Mouse (Mus musculus) thymus, adult 2 months (tissue): ENCODE results near the gene Rnf111. TPM values are rescaled to one million over a fixed set of nuclear protein-coding genes. Genes with fewer than 3 reads are reported as not detected.

ENCODE experiments used
- DNase-seq: peaks from one replicate; pipeline ENCODE4 v3.0.0; 2021
- H3K27ac ChIP-seq: fragments of 200-500 bp; 2 replicates; pipeline ENCODE4 v1.5.1; 2012; ENCODE audit warnings: low read length, control low read depth; ENCODE audit not compliant: control insufficient read depth, insufficient read depth
- H3K27me3 ChIP-seq: fragments of 200-500 bp; 2 replicates; pipeline ENCODE4 v1.6.1; 2012; ENCODE audit warnings: mild to moderate bottlenecking, low read length, moderate library complexity, mixed read lengths; ENCODE audit not compliant: control insufficient read depth, insufficient read depth
- H3K36me3 ChIP-seq: fragments of 200-500 bp; 2 replicates; pipeline ENCODE4 v1.6.1; 2012; ENCODE audit warnings: mild to moderate bottlenecking, low read length, moderate library complexity; ENCODE audit not compliant: control insufficient read depth, insufficient read depth
- H3K4me1 ChIP-seq: fragments of 200-500 bp; replicated peaks from 2 replicates; pipeline ENCODE4 v1.6.1; 2012; ENCODE audit warnings: low read length; ENCODE audit not compliant: control insufficient read depth, insufficient read depth
- H3K4me3 ChIP-seq: fragments of 200-500 bp; 2 replicates; pipeline ENCODE4 v1.5.1; 2012; ENCODE audit warnings: mild to moderate bottlenecking, low read length, control low read depth, moderate library complexity; ENCODE audit not compliant: control insufficient read depth, insufficient read depth
- CTCF ChIP-seq: fragments of 200-500 bp; IDR thresholded peaks from 2 replicates; pipeline ENCODE4 v1.5.1; 2012; ENCODE audit warnings: mild to moderate bottlenecking, control low read depth, low read length, moderate library complexity, borderline replicate concordance; ENCODE audit not compliant: control insufficient read depth, poor library complexity, insufficient read depth; ENCODE audit errors: extremely low read depth
- POLR2A ChIP-seq: fragments of 200-500 bp; IDR thresholded peaks from 2 replicates; pipeline ENCODE4 v1.6.1; 2012; ENCODE audit warnings: mild to moderate bottlenecking, low read length, control low read depth, moderate library complexity; ENCODE audit not compliant: control insufficient read depth, poor library complexity, insufficient read depth; ENCODE audit errors: extremely low read depth
- WGBS: fragments of 180-500 bp; shearing (Covaris S2); methylation state at CpG from one replicate; pipeline ENCODE4 v1.1.7; 2018; 5-methylcytosine and 5-hydroxymethylcytosine counted together
- polyA plus RNA-seq: library from polyadenylated mRNA; depleted of rRNA; stranded (reverse); fragments of >200 nt; gene quantifications from 2 replicates; pipeline ENCODE4 v1.2.3, GENCODE M21; 2012; rRNA removed

The Rnf111 gene
- polyA plus RNA-seq, 1 experiment = 94.5 TPM

DNA sequence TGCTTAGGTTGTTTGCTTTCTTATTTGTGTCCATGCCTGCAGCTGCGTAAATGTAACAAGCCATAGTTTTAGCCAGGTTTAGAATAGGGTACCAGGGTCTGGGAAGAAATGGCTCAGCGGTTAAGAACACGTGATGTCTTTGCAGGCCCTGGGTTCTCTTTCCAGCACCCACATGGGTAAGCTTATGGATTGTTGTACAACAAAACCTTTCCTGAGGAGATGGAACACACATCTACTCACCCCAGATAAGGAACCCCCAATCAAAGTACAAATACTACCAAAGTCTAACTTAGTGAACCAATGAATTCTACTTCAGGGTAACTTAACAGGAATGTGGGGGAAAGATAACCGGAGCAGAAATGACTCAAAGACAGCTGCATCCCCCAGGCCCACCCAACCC, 119.0 kb downstream of the Rnf111 start:
- TF ChIP-seq POLR2A (no peak), CTCF (no peak)
- Histone ChIP-seq H3K4me1 (no peaks in the 10 kb centered on the region; the same call in 1 of the 2 replicates), H3K4me3 (no peak overlapping the region), H3K36me3 (no peaks in the 10 kb centered on the region), H3K27ac (no peak overlapping the region), H3K27me3 (no peaks in the 10 kb centered on the region)
- 97% methylated on average over 4 of the region's 4 CpGs for WGBS
- DNase-seq = no peak

DNA sequence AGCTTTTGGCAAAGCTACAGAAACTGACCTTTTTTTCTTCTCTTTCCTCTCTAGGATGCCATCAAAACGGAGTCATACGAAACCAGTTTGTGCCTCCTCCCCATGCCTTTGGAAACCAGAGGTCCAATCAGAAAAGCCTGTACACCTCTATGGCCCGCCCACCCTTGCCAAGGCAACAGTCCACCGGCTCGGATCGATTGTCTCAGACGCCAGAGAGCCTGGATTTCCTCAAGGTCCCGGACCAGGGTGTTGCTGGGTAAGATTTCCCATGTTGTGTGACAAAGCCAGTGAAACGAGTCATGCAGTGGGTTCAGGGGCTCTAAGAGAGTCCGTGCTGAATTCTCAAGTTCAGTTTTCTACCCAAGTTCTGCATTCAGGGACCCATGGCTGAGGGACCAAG, 119.8 kb downstream of the Rnf111 start:
- H3K36me3 ChIP-seq = no peaks in the 10 kb centered on the region
- no peaks in the 10 kb centered on the region; the same call in 1 of the 2 replicates for H3K4me1 ChIP-seq
- whole genome bisulfite sequencing = 85% methylated on average over 10 of the region's 10 CpGs
- TF ChIP-seq CTCF = no peak
- no peak for TF ChIP-seq POLR2A
- no peak for DNase-seq
- H3K4me3 ChIP-seq = no peak overlapping the region
- no peaks in the 10 kb centered on the region for H3K27me3 ChIP-seq
- H3K27ac ChIP-seq = no peak overlapping the region

DNA sequence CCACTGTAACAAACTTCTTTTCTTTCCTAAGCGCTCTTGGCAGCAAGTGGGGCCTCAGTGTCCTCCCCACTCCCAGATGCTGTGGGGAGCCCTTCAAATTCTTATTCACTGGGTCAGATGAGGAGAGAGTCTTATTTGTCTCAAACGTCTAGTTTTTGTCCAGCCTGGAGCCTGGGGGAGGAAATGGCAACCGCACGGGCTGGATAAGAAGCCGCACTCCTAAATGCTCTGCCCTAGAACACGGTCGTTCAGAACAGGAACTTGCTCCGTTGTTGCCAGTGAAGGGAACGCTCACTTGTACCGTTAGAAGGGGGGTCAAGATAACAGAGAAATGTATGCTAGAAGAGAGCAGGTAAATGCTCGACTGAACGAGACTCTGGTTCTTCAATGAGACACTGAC, 121.4 kb downstream of the Rnf111 start:
- WGBS = 36% methylated on average over 12 of the region's 12 CpGs
- no peak for DNase-seq
- no peaks in the 10 kb centered on the region for H3K27me3 ChIP-seq
- no peak overlapping the region for H3K4me3 ChIP-seq
- TF ChIP-seq POLR2A (no peak), CTCF (no peak)
- H3K36me3 ChIP-seq = no peaks in the 10 kb centered on the region
- H3K4me1 ChIP-seq = no peaks in the 10 kb centered on the region; the same call in 1 of the 2 replicates
- H3K27ac ChIP-seq = no peak overlapping the region

DNA sequence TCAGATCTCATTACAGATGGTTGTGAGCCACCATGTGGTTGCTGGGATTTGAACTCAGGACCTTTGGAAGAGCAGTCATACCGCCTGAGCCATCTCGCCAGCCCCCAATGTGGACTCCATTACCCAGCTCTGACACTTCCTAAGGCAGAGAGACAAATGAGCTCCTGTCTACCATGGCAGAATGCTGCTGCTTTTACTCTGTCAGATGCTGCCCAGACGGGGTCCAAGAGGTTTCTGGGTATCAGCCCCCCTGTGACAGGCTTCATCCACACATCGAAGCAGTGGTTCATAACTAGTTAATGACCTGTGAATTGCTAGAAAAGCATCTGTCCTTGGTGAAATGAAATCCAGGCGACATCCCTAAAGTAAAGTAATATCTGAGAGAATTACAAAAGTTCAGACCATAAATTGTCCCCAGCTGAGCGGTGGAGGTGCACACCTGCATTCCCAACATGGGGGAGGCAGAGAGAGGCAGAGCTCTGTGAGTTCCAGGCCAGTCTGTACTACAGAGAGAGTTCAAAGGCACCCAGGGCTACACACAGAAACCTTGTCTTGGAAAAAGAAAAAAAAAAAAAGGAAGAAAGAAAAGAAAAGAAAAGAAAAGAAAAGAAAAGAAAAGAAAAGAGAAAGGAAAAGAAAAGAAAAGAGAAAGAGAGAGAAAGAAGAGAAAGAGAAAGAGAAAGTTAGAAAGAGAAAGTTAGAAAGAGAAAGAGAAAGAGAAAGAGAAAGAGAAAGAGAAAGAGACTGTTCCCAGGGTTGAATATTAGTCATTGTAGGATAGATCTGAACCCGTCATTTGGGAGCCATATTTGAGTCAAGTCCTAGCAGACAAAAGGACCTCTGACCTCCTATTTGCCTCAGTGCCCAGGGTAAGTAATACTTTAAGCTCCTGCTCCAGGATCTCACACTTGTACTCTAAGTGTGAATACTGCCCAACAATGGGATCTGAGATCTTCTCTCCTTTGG, 123.7 kb downstream of the Rnf111 start:
- Histone ChIP-seq H3K4me1 (no peaks in the 10 kb centered on the region; the same call in 1 of the 2 replicates), H3K27me3 (no peaks in the 10 kb centered on the region), H3K4me3 (no peak overlapping the region), H3K36me3 (no peaks in the 10 kb centered on the region), H3K27ac (no peak overlapping the region)
- DNase-seq = no peak
- TF ChIP-seq CTCF (no peak), POLR2A (no peak)
- WGBS = 93% methylated on average over 7 of the region's 7 CpGs

Other genes starting within 250 kb of the Rnf111 start
- 62.5 and 74.4 TPM in 2 replicates for gene Ccnb2, start 82.2 kb downstream of the Rnf111 start, polyA plus RNA-seq
- gene Sltm, start 39.0 kb upstream of the Rnf111 start, polyA plus RNA-seq = 14.8 and 15.7 TPM in 2 replicates
- 3.5 and 6.3 TPM in 2 replicates for gene Gm10642, start 152.5 kb upstream of the Rnf111 start, polyA plus RNA-seq
- gene Mindy2, start 153.4 kb upstream of the Rnf111 start, polyA plus RNA-seq = 17.3 and 28.2 TPM in 2 replicates
- 21.7 and 25.4 TPM in 2 replicates for gene Adam10, start 175.3 kb upstream of the Rnf111 start, polyA plus RNA-seq